Mouse (Mus musculus) c-Kit-negative CD71-positive TER-119-positive erythroid progenitor cells, embryonic 14.5 days (primary cell): ENCODE data around the gene Dpf1.

Source experiments
- DNase-seq: peaks from one replicate; pipeline ENCODE4 v3.0.0-alpha.2; 2013; ENCODE audit warnings: low read depth, low spot score

Gene Dpf1

GRCm38 (mm10) chr7:29309749-29310148 is 6.0 kb downstream of the Dpf1 start:
- DNase-seq = no peak

GRCm38 (mm10) chr7:29313051-29313450 is 9.3 kb downstream of the Dpf1 start:
- DNase-seq = no peak

- no peak for DNase-seq
Measured at GRCm38 (mm10) chr7:29313572-29314261, 10.0 kb downstream of the Dpf1 start.

GRCm38 (mm10) chr7:29314844-29315628 is 11.3 kb downstream of the Dpf1 start:
- no peak for DNase-seq

- DNase-seq = no peak
Measured at GRCm38 (mm10) chr7:29316137-29316734, 12.5 kb downstream of the Dpf1 start.

- no peak for DNase-seq
Measured at GRCm38 (mm10) chr7:29316976-29317375, 13.2 kb downstream of the Dpf1 start.

- no peak for DNase-seq
Measured at GRCm38 (mm10) chr7:29317558-29317957, 13.8 kb downstream of the Dpf1 start.

GRCm38 (mm10) chr7:29318115-29318911 is 14.6 kb downstream of the Dpf1 start:
- DNase-seq = no peak

- DNase-seq = no peak
Measured at GRCm38 (mm10) chr7:29319337-29320307, 15.9 kb downstream of the Dpf1 start.

- DNase-seq = no peak
Measured at GRCm38 (mm10) chr7:29327087-29327486, 23.3 kb downstream of the Dpf1 start.

GRCm38 (mm10) chr7:29328984-29329383 is 25.2 kb downstream of the Dpf1 start:
- DNase-seq = no peak

- DNase-seq = no peak
Measured at GRCm38 (mm10) chr7:29334156-29334555, 30.4 kb downstream of the Dpf1 start.

- no peak for DNase-seq
Measured at GRCm38 (mm10) chr7:29335276-29335675, 31.5 kb downstream of the Dpf1 start.

- no peak for DNase-seq
Measured at GRCm38 (mm10) chr7:29335841-29336671, 32.3 kb downstream of the Dpf1 start.

GRCm38 (mm10) chr7:29336795-29337319 is 33.1 kb downstream of the Dpf1 start:
- no peak for DNase-seq

GRCm38 (mm10) chr7:29337766-29338165 is 34.0 kb downstream of the Dpf1 start:
- no peak for DNase-seq

GRCm38 (mm10) chr7:29338351-29338919 is 34.7 kb downstream of the Dpf1 start:
- no peak for DNase-seq

- DNase-seq = peak; percentile 45
Measured at GRCm38 (mm10) chr7:29338984-29339679, 35.4 kb downstream of the Dpf1 start.

- DNase-seq = no peak
Measured at GRCm38 (mm10) chr7:29340247-29340646, 36.5 kb downstream of the Dpf1 start.
